Mouse (Mus musculus) cerebellum, postnatal 36 days (tissue): ENCODE measurements around the gene Gata3.

Source experiments
- DNase-seq, 2 experiments: peaks; one replicate each; pipeline ENCODE4 v3.0.0; 2021 to 2022; ENCODE audit warnings: mixed read lengths in 2 of 2

Gata3 gene

DNA sequence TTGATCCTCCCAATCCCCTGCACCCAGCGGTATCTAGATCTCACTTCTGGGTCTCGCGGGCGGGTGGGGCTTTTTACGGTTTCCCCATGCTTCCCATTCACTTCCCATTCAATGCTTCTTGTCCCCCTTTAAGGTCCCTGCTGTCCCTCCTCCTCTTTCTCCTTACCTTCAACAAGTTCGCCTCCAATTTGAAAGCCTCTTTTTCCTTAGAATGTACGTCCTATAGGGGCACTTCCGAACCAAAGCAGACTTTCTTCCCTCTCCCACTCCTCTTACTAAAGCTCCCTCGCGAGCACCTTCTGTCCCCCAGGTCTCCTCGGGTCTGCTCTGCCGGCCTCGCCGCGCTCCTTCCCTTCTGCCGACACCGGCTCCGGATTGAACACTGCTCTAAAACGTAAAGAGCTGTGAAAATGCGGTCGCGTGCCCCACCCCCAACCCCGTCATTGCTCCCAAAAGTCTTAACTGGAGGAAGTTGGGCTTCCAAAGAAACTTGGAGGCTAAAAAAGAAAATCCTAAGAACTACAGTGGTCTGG lies at the start of gene Gata3:
Gene Gata3, minus strand, starts transcription at position 384 of the 533 bp plus-strand sequence.
- DNase-seq, result no peak

DNA sequence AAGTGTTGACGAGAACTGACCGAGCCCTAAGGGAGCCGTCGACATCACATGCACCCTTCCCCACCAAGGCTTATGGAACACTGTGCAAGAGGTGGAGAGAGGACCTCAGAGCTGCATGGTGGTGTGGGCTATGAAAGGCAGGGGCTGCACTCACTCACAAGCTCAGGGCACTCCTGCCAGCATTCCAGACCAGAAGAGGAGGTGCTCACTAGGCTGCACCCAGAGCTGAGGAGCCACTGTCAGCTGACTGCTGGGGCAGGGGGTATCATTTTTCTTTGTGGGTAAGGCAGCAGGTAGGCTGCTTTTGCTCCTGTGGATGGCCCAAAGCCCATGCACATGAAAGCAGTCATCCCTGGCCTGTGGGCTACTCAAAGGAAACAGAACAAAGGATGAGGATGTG lies 49.4 kb upstream of the Gata3 start:
- DNase-seq, result no peak

DNA sequence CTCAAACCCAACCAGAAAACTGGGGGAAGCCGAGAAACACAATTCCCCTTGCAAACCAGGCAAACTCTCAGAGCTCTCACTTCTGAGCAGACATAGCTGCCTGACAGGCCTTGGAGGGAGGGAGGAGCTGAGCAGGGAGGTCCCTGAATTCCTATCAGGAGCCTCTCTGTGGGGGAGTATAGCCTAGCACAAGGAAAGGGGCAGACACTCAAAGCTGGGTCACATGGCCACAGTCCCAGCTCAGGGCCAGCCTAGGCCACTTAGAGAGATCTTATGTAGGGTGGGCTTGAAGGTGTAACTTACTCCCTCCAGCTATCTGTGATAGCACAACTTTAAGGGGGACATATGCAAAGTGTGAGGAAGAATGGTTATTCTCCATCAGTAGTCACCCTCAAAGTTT lies 46.1 kb upstream of the Gata3 start:
- DNase-seq, result no peak

DNA sequence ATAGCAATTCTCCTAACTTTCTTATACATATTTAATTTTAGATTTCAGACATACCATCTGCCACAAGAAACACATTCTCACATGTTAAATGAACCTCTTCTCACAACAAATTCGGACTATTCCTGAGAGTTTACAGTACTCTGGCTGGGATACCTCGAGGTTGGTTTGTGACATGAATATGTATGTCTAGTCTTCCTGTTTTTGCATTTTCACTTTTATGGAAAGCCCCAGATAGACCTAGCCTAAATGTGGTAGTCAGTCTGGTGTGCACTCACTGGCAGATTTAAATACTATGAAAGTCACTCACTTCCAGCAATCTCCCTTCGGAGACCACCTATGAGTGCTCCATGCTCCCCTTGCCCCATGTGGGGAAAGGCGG lies 37.1 kb upstream of the Gata3 start:
- DNase-seq, result no peak

DNA sequence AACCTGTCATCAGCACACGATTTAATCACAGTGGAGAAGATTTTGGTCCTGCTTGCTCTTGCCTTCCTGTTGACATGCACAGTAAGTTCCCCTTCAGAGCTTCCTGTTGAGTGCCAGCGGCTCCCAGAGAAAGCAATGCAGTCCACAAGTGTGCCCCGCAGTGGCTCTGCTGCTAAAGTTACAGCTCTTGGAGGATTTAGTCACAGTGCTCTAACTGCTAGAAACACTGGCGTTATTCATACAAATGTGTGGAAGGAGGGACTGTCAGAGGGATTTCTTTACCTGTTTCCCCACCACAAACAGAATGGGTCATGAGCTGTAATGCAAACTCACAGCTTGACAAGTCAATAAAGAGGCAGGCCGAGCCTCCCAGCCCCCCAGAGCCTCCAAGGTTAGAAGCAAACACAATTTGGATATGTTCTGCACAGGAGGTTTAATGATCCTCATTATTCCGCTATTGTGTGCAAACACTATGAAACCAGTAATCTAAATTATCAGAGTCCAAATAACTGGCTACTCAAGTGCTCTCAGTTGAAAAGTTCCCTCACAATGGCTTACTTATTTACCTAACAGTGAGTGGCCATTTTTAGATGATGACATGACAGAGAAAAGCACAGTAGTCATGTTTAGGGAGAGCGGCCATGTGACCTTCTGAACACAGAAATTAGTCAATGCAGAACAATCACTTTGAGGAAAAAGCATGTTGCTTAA lies 36.5 kb upstream of the Gata3 start:
- DNase-seq, result no peak

DNA sequence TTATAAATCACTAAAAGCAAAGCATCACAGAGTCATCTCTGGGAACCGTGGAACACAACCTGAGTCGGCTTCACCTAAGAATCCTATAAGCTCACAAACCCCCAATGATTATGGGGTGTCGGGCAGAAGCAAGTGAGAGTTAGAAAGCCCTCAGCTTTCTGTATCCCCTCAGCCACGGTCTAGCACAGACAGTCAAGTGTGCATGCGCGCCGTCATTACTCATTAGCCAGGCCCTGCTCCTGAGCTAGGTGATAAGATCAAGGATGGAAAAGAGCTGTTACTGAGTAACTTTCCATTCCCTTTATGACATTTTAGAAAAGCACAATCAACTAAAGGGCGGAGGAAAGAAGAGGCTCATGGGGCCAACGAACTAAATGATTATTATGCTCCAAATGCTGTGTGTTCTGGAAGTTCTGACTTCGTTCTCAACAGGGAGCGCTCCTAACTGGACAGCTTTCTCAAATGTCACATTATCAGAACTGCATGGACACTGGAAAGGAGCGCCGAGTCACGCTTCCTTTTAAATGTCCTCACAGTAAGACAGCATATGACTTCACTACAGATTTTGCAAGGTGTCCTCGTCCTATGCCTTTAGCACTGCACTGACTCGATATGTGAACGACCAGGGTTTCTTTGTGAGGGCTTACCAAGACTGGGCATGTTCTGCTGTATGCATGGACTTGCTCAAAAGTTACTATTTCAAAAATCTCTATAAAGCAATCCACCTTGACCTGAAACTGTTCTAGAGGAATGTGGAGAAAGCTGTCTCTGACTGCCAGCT lies 29.0 kb upstream of the Gata3 start:
- no peak for DNase-seq

DNA sequence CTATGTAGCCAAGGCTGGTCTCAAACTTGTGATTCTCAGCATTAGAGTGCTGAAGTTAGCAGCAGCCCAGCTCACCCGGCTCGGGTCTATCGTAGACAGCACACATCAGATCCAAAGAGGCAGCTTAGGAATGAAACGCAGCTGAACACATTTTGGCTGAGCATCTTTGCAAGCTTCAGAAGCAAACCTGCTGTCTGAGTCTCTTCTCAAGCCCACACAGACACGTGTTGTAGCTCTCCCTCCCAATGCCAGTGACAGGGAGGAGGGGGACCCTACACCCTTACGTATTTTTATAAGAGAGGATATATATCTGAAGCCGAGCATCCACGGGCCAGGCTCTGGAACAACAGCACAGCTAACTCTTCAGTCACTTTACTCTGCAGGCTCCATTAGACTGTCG lies 27.8 kb upstream of the Gata3 start:
- no peak for DNase-seq

DNA sequence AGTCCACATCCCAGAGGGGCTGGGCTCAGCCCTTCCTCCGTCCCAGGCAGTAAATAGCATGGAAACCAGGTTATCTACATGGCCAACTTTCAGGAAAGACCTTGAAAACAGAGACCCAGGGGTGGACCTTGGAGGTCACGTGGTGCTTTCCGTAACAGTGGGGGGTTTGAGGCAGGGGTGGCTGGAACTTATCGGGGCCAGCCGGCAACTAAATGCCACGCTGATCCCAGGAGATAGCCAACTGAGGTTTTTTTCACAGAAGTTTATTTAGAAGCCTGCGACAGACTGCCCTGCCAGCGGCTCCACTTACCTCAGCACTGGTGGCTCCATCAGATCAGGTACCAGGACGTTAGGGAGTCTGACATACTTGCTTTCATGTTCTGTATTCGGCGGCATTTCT lies 16.2 kb upstream of the Gata3 start:
- DNase-seq, result no peak

DNA sequence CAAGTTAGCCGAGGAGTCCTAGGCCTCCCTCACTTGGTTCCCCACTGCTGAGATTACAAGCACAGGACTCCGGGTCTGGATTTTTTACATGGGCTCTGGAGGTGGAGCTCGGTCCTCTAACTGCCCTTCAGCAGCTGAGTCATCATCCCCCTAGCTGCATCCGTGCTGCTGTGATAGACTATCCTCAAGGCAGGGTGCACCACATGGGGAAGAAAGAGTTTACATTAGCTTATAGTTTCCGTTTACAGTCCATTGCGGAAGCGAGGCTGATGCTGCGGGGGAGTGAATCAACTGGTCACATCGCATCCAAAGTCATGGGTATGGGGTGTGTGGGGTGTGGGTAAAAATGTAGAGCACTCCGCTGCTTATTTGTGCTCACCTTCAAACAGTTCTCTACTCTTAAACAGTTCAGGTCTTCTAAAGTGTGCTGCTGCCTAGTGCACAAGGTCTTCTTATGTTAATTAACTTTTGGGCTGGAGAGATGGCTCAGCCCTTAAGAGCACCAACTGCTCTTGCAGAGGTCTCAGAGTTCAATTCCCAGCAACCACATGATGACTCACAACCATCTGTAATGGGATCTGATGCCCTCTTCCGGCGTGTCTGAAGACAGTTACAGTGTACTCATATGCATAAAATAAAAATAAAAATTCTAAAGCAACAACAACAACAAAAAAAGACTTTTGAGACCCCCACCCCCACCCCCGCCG lies 14.2 kb upstream of the Gata3 start:
- DNase-seq, result no peak

DNA sequence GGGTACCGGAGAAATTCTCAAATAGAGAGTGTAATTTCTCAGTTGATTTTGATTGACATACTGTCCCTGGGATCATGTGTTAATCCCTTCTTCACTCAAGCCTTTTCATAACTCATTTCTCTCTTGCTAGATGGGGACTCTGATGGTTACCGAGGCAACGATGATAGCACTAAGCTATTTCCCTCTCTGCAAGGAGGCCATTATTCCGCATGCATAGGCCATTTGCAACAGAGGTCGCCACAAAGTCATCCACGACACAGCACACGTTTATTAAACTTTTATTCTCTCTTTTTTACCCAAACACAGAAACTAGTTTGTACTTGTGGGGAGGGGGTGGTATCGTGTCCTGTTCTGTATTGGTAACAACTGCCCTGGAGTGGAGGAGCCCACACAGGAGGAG lies 8.0 kb upstream of the Gata3 start:
- DNase-seq, result no peak

DNA sequence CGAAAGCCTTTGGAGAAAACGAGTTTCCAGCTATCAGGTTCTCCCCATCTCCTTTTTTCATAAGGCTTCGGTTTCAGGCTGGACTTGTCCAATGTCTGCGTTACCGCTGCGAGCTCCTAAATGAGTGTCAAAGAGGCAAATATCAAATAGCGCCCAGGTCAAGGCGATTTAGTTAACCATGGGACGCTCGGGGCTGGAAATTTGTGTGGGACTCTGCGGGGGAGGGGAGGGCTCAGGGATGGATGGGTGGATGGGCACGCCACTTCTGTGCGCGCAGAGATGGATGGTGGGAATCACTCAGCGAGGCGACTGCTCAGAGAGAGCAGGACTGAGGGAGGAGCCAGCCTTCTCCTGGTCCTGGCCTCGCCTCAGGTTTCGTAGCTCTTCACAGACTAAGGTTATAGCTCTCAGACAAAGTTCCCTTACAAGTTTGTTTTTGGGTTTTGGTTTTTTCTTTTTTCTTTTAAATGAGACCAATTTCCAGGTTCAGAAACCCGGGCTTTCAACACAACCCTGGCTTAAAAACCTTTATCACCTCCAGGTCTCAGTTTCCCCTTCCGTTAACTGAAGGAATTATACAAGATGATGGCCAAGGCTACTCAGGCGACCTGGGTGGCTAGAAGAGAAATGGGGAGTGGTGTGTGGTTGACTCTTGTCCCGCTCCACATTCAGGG lies 6.4 kb upstream of the Gata3 start:
- DNase-seq, result no peak

DNA sequence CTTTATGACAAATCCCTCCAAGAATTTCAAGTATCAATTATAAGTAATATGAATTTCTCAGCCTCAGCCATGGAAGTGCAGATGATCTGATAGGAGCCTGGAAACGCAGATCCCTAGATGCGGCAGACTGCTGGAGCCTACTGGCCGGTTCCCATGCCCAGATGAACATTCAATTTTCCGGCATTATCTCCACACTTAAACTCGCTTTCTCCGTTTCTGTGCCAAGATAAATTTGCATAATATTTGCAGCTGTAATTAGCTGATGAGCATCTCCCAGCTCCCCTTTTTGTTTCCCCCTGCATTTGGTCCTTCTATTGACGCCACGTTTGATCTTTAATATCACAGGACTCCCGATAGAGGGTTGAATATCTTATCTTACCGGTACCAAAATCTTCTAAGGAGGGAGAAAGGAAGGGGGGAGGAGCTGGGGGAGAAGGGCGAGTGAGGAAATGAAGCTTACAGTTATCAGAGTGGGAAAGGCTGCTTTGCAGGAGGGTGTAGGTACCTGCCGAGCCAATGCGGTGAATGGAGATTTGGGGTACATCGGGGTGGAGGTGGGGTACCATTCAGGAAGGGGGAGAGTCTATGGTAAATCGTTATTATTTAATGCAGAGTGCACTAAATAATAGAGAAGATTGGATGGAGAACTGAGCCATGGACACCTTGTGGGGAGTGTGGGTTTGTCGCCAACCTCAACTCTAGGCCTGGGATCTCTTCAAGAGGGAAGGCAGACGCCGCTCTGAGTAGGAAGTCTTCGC lies 5.2 kb upstream of the Gata3 start:
- no peak for DNase-seq

DNA sequence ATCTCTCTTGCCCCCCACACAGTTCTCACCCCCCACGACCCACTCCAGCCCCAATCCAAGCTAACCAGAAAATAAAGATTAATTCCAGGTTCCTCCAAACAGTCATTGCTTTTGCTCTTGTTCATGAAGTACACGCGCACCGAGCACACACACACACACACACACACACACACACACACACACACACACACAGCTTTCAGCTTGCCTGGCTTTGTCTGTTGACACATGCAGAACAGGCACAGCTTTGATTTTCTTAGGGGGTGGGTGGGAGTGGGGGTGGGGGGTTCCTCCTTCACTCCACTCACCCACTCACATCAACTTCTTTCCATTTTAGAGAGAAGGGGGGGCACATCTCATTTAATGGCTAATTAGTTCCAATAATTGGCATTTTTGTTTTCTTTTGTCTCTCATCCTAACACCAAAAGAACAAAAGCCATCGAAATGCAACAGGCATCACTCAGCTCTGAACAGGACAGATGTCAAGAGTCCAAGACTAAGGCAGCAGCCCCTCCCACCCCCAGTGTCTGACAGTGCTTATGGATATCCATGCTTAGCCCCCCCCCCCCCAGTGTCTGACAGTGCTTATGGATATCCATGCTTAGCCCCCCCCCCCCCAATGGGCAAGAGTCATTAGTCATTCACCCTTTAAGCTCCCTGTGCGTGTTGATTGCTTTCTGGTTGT lies 3.6 kb upstream of the Gata3 start:
- no peak for DNase-seq

DNA sequence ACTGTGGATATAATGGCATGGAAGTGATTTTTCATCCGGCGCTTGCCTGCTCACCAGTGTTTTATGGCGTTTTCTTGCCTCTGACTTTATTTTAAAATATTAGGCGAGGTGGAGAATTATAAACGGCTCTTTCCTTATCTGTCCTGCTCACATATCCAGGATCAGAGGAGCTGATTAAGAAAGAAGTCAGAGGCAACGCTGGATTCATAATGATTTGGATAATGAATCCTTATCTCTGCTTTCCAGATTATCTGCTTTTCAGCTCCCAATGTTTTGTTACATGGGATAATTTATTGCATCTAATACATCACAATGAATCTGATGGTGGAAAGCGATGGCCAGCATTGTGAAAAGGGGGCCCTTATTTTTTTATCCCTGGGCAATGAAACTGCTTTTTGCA lies 2.7 kb upstream of the Gata3 start:
- no peak for DNase-seq

DNA sequence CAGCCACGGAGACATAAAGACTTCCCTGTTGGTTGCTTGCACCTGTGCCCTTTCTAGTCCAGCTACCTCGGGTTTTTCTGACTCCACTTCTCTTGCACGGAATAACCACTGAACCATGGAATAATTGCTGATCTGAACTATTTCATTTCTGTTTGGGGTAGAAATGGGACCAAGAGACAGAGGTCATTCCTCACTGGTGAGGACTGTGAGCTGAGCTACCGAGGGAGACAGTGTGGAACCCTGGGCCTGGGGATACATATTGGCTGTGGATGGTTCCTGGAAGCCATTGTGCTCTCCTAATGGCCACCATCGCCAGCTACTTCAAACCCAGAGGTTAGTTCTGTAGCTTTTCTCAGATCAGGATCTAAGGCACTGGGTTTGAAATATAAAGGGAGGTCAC lies 1.1 kb upstream of the Gata3 start:
- DNase-seq, result no peak

DNA sequence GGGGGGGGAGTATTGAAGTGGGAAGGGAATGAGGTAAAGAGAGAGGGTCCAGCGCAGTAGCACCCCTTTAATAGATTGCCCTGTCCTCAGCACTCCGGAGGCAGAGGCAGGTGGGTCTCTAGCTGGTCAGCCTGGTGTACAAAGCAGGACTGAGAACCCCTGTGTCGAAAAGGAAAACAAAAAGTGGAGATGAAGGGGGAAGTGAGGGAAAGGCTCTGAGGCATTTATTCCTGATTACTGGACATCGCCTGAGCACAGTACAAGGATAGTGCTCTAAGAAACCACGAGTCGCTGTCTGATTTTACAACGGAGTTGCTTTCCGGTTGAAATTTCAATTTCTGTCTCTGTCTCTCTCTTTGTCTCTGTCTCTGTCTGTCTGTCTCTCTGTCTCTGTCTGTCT lies 417 bp upstream of the Gata3 start:
- no peak for DNase-seq

DNA sequence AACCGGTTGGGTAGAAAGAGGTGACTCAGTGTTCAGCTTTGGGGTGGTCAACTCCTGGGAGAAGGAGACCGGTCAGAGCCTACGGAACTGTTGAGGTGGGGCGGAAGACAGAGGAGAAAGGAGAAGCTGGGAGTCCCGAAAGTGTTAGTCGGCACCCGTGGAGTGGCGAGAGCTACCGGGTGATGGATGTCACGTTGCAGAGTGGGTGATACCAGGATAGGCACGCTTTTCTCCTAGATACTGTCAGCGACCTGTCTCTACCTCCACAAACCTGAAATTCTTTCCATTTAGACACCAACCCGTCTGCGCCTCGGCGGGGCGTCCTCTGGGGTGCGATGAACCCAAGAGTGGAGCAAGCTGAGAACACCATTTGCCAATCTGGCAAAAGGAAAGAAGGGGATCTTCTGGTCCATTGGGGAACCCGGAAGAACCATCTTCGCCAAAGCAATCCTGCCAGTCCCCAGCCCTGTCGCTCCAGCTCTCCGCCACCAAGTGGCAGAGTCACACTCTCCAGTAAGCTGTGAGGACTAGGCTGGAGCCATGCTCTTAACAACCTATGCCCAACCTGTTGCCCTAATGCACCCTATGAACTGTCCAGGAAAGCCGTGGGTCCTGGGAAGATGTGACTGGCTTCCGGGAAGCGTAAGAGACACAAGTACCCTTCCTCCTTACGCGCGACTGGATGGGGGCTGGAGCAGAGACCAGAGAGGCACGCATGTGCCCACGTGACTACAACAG lies 752 bp downstream of the Gata3 start, which contains the start of gene 9230102O04Rik:
Gene 9230102O04Rik, minus strand, starts transcription at position 628 of the 738 bp plus-strand sequence.
- no peak for DNase-seq

DNA sequence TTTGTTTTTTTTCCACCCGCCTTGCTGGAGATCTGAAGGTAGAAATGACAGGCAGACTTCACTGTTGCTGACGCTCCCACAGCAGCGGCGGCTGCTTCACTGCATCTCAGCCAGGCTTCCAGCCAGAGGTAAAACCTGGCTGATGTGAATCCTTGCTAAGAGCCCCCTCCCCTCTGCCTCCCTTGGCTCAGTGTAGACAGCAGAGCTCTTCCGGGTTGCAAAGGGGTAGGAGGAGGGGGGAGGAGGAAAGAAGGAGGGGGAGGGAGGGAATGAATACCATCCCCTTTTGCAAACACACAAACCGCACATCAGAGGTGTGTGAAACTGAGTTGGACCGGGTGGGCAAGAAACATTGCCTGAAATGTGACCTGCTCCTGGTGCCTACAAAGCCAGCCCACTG lies 2.2 kb downstream of the Gata3 start:
- DNase-seq, result no peak

DNA sequence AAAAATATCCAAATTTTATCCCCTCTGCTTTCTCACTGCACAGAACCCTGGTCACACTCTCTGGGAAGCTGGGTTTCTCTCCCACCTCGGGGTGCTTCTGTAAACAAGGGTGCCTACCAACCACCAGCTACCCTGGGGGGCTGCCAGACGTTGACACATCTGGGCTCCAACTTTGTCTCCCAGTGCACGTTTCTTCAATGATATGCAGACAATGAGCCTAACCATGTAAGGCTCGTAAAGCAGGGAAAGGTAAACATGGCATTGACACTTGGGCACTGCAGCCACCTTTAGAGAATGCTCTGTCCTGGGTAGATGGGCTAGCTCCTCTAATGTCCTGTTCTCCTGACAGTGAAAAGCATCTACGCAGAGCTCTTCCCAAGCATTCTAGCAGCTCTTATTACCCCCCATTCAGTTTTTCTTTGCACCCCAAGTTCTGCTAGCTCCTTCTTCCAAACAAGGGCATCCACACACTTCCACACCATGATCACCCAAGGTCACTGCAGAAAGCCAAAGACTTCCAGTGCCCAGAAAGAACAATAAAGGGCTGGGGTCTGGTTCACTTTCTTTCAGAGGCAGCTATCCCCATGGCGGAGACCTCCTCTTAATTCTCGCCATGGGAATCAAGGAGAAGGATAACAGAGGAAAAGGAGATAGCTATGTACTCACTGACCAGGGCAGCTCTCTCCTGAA lies 2.8 kb downstream of the Gata3 start:
- DNase-seq, result no peak

DNA sequence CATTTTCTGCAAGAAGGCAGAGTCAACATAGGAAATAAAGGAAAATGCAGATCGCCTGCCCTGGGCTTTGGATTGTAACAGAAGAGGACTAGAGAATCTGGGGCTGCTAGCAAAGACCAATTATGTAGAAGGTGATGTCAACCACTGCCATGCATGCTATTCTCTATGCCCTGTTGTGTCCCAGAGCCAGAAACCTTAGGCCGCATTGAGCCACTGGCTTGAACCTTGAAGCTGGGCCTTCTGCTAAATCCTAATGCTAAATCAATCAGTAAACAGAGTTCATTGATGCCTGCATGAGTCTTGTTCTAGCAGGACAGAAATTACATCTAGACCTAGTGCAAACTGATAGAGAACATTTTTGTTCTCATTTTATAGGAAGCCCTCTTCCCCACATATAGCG lies 3.8 kb downstream of the Gata3 start:
- DNase-seq, result no peak
